Mouse (Mus musculus): ENCODE data around the gene Itln1. TPM values are rescaled to one million over a fixed set of nuclear protein-coding genes. Genes with fewer than 3 reads are reported as not detected.

Itln1 gene
- polyA plus RNA-seq, 1 experiment from 2014 or later, result not detected

DNA sequence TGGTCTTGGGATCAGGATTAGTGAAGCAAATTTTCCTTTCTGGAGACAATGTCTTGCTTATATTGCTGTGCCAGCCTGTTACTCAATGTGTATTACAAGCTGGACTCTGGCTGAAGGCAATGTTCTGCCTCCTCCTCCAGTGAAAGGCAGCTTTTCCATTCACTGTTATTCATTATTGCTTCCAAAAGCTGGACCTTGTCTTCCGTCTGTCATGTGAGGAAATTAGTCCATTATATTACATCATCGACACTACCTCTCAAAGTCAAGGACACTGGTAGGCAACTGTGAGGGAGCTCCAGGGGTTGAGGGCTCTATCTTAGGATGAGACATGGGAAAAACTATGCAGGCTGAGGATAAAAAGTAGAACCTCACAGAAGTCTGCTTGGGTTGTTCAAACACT lies 21.3 kb upstream of the Itln1 start:
- Histone ChIP-seq H3K9me3 (no peaks in the 10 kb centered on the region), H3K4me3 (no peak overlapping the region)

DNA sequence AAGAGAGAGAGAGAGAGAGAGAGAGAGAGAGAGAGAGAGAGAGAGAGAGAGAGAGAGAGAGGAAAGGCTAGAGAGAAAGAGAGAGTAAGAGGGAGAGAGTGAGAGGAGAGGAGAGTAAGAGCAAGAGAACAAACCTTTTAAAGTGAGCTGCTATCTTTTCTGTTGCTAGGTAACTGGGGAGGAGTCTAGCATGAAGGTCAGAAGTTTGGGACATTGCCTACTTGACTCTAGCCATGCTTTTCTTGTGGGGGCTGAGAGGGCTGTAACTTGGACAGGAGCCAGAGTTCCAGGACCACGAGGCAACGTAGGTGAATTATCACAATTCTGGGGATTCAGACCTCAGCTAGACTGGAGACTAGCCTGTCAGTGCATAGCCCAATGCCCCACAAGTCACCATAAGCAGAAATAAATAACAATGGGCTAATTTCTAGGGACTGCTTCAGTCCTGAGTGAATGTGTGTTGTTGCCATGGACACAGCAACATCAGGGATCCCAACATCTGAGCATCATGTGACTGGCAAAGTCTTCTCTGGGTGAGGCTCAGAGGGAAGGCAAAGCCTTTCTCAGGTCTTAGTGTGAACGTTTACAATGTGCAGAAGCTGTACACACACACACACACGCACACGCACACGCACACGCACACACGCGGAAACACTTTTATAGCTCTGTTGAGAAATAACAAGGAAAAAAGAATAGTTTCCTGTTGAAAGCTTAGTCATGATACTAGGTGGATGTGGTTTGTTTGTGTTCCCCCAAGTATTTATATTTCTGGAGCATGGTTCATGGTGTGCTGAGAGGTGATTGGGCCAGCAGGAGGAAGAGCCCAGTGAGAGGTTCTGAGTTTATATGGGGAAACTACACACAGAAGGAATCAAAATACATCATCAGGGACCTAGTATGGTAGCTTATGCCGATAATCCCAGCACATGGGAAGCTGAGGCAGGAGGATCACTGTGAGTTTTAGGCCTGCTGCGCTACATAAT lies 18.6 kb upstream of the Itln1 start:
- Histone ChIP-seq H3K9ac (no peak overlapping the region), H3K9me3 (no peaks in the 10 kb centered on the region), H3K27ac (no peak overlapping the region), H3K4me3 (no peak overlapping the region), H3K27me3 (replicated peaks) (no peaks in the 10 kb centered on the region), H3K4me1 (no peaks in the 10 kb centered on the region), H3K36me3 (replicated peaks) (no peaks in the 10 kb centered on the region), H3K4me2 (no peak overlapping the region)
- 82% methylated on average over 11 of the region's 11 CpGs for WGBS
- peak; percentile 67; the same call in 1 of the 2 replicates for ATAC-seq (replicated peaks)

More for the DNA sequence above, 21.3 kb upstream of the Itln1 start:
- Histone ChIP-seq H3K9ac (no peak overlapping the region), H3K36me3 (replicated peaks) (no peaks in the 10 kb centered on the region), H3K4me1 (no peaks in the 10 kb centered on the region), H3K27me3 (replicated peaks) (no peaks in the 10 kb centered on the region), H3K4me2 (no peak overlapping the region), H3K27ac (no peak overlapping the region)
- 85% methylated on average over 2 of the region's 2 CpGs for WGBS
- no peak for ATAC-seq (replicated peaks)

DNA sequence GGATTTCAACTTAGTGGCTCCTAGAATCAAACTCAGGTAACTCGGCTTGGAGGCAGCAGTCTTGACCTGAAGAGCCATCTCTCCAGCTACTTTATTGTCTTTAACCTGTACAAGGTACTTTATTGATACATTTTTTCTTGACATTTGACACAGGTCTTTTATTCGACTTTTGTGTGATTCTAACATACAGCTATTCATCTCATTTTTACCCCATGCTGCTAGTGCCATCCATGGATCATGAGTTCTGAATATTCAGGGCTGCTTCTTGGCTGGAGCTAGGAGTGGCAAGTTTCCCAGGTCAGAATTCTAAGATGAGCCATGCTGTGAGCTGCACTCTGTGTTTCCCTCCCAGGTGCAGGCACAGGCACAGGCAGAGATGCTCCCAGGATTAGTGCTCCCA lies 17.1 kb upstream of the Itln1 start:
- no peaks in the 10 kb centered on the region for H3K4me1 ChIP-seq
- 87% methylated on average over 2 of the region's 2 CpGs for WGBS

DNA sequence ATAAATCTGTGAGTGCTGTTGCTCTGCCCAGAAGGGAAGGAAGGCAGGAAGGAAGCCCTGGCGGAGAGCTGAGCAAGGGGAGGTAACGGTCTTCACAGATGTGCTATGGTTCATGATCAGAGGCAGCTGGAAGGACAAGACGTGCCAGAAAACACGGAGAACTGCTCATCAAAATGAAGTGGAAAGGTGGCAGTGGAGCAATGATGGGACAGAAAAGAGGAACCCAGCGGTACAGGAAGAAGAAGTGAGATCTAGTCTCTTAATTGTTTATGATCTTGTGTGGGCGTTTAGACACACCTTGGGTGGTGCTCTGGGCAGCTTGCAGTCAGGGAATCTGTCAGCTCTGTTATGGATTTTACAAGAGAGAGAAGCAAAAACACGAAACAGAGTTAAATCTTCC lies 16.2 kb upstream of the Itln1 start:
- no peak overlapping the region for H3K4me2 ChIP-seq
- H3K4me1 ChIP-seq, result no peaks in the 10 kb centered on the region
- no peaks in the 10 kb centered on the region for H3K36me3 ChIP-seq (replicated peaks)
- H3K27ac ChIP-seq, result no peak overlapping the region
- no peaks in the 10 kb centered on the region for H3K27me3 ChIP-seq (replicated peaks)
- no peak overlapping the region for H3K4me3 ChIP-seq
- H3K9ac ChIP-seq, result no peak overlapping the region
- no peaks in the 10 kb centered on the region for H3K9me3 ChIP-seq
- no peak for ATAC-seq (replicated peaks)
- 84% methylated on average over 7 of the region's 7 CpGs for WGBS

More for the DNA sequence above, 17.1 kb upstream of the Itln1 start:
- H3K27me3 ChIP-seq (replicated peaks), result no peaks in the 10 kb centered on the region
- H3K27ac ChIP-seq, result no peak overlapping the region
- H3K4me3 ChIP-seq, result no peak overlapping the region
- H3K9me3 ChIP-seq, result no peaks in the 10 kb centered on the region
- H3K4me2 ChIP-seq, result no peak overlapping the region
- no peak for ATAC-seq (replicated peaks)
- no peak overlapping the region for H3K9ac ChIP-seq
- H3K36me3 ChIP-seq (replicated peaks), result no peaks in the 10 kb centered on the region

DNA sequence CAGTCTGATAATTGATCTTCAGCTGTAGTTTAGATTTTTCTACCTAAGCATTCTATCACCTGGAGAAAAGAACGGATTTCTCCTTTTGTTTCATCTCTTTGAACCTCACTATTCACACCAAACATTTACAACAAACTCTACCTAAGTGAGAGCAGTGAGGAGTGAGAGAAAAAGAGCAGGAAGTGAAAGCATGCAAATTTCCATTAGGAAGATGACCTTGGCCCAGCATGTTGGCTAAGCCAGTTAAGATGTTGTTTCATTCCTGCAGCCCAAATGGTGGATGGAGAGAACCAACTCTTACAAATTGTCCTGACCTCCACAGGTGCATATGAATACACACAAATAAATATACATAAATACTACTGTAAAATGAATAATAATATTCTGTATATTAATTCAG lies 5.6 kb upstream of the Itln1 start:
- no peak overlapping the region for H3K27ac ChIP-seq
- H3K9ac ChIP-seq, result no peak overlapping the region
- 91% methylated on average over 1 of the region's 1 CpGs for WGBS
- H3K4me1 ChIP-seq, result no peaks in the 10 kb centered on the region
- H3K27me3 ChIP-seq (replicated peaks), result no peaks in the 10 kb centered on the region
- no peaks in the 10 kb centered on the region for H3K36me3 ChIP-seq (replicated peaks)
- H3K4me3 ChIP-seq, result no peak overlapping the region
- no peak for ATAC-seq (replicated peaks)
- no peak overlapping the region for H3K4me2 ChIP-seq
- H3K9me3 ChIP-seq, result 0 out of 2 replicates have a peak, but pooled peaks cover 4% of the 10 kb centered on the region

DNA sequence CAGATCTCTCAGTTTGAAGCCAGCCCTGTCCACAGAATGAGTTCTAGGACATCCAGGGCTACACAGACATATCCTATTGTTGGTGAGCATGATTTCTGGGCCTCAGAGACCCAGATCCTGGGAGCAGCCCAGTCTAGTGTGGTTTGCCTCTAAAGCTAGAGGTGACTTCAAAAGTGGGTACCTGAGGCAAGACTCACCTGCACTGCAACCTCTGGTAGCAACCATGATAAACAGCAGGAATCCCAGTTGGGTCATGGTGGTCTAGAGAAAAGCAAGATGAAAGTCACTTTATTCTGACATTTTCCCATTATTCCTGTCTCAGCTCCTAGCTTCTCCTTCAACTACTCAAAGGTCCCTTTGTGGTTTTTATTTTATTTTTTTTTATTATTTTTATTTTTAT lies 537 bp downstream of the Itln1 start:
- Histone ChIP-seq H3K4me1 (no peaks in the 10 kb centered on the region), H3K36me3 (replicated peaks) (no peaks in the 10 kb centered on the region), H3K9ac (no peak overlapping the region), H3K4me2 (no peak overlapping the region), H3K9me3 (no peaks in the 10 kb centered on the region), H3K27me3 (replicated peaks) (no peaks in the 10 kb centered on the region), H3K4me3 (no peak overlapping the region), H3K27ac (no peak overlapping the region)
- no peak for ATAC-seq (replicated peaks)

DNA sequence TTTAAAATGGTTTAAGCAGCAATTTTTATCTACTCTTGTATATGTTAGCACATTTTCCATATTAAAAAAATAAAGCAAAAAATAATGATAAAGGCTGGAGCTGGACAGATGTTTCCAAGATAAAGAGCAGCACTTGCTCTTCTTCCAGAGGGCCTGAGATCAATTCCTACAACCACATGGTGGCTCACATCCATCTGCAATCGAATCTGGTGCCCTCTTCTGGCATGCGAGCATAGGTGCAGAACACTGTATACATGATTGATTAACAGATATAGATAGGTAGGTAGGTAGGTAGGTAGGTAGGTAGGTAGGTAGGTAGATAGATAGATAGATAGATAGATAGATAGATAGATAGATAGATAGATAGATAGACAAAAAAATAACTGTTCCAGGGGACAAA lies 2.3 kb downstream of the Itln1 start:
- no peak overlapping the region for H3K9ac ChIP-seq
- no peaks in the 10 kb centered on the region for H3K4me1 ChIP-seq
- H3K9me3 ChIP-seq, result no peaks in the 10 kb centered on the region
- H3K27ac ChIP-seq, result no peak overlapping the region
- ATAC-seq (replicated peaks), result no peak
- H3K4me3 ChIP-seq, result no peak overlapping the region
- no peak overlapping the region for H3K4me2 ChIP-seq
- no peaks in the 10 kb centered on the region for H3K36me3 ChIP-seq (replicated peaks)
- H3K27me3 ChIP-seq (replicated peaks), result no peaks in the 10 kb centered on the region
- WGBS, result 56% methylated on average over 2 of the region's 2 CpGs

DNA sequence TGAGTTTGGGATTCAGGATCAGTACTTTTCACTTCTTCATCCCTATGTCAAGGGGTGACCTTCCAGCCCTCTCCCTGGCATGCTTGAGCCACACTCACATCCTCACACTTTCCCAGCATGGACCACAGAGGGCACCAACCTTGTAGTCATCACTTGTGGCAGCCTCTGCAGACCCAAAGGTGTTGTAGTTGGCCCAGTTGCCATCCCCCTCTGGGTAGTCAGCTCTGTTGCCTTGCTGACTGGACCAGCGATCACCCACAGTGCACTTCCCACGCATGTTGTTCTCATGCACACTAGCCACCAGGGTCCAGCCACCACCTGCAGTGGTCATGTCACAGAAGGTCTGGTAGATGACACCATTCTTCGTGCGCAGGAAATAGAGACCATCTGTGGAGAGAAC lies 3.7 kb downstream of the Itln1 start:
- no peak overlapping the region for H3K4me2 ChIP-seq
- H3K36me3 ChIP-seq (replicated peaks), result no peaks in the 10 kb centered on the region
- no peak overlapping the region for H3K27ac ChIP-seq
- no peaks in the 10 kb centered on the region for H3K4me1 ChIP-seq
- no peak for ATAC-seq (replicated peaks)
- H3K9ac ChIP-seq, result no peak overlapping the region
- no peaks in the 10 kb centered on the region for H3K9me3 ChIP-seq
- no peaks in the 10 kb centered on the region for H3K27me3 ChIP-seq (replicated peaks)
- no peak overlapping the region for H3K4me3 ChIP-seq
- 95% methylated on average over 4 of the region's 4 CpGs for WGBS

DNA sequence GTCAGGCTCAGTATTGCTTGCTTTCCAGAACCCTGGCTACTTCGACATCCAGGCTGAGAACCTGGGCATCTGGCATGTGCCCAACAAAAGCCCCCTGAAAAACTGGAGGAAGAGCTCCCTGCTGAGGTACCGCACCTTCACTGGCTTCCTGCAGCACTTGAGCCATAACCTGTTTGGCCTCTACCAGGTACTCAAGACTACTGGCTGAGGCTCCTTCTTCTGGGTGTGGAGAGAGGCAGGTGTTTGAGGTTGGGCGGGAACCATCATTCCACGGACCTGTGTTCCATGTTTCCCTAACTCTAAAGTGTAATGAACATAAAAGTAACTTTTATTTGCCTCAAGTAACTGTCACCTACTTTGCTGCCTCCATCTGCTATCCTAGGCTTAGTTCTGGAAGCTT lies 19.5 kb downstream of the Itln1 start:
- Histone ChIP-seq H3K36me3 (replicated peaks) (no peaks in the 10 kb centered on the region), H3K9me3 (no peaks in the 10 kb centered on the region), H3K4me3 (no peak overlapping the region), H3K4me1 (no peaks in the 10 kb centered on the region), H3K27me3 (replicated peaks) (no peaks in the 10 kb centered on the region), H3K9ac (no peak overlapping the region), H3K27ac (no peak overlapping the region), H3K4me2 (no peak overlapping the region)
- WGBS, result 93% methylated on average over 4 of the region's 4 CpGs
- no peak for ATAC-seq (replicated peaks)

DNA sequence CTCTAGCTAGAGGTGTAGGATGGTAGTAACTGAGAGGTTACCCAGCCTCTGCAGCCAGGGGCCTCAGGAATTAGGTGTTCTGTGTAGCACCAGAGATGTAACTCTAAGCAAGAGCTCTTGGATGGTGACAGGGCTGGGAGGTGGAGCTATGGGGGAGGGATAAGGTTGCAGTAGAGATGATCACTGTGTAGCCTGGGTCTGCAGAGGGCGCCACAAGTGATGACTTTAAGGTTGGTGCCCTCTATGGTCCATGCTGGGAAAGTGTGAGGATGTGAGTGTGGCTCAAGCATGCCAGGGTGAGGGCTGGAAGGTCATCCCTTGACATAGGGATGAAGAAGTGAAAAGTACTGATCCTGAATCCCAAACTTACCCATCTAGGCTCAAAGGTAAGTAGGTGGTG lies 20.1 kb downstream of the Itln1 start:
- Histone ChIP-seq H3K4me2 (no peak overlapping the region), H3K4me3 (no peak overlapping the region), H3K4me1 (no peaks in the 10 kb centered on the region), H3K9ac (no peak overlapping the region), H3K9me3 (no peaks in the 10 kb centered on the region), H3K36me3 (replicated peaks) (no peaks in the 10 kb centered on the region), H3K27me3 (replicated peaks) (no peaks in the 10 kb centered on the region), H3K27ac (no peak overlapping the region)
- no peak for ATAC-seq (replicated peaks)
- 39% methylated on average over 1 of the region's 1 CpGs for WGBS

DNA sequence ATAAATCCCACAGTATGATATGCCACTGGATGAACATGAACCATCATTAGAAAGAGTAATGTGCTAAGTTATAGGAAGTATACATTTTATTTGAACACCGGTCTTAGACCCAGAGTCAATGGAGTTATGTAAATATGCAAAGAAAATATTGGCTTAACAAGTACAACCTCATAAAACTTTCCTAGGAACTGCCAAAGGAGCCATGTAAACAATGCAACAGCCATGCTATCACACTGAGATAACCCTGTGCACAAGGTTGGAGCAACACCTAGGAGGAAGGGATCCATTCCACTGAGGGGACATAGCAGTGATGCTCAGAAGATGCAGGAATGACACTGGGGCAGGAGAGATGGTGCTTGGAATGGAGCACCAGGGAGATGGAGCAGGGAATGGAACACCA lies 21.3 kb downstream of the Itln1 start:
- WGBS, result 96% methylated on average over 1 of the region's 1 CpGs
- H3K4me2 ChIP-seq, result no peak overlapping the region
- H3K27me3 ChIP-seq (replicated peaks), result no peaks in the 10 kb centered on the region
- H3K4me3 ChIP-seq, result no peak overlapping the region
- ATAC-seq (replicated peaks), result no peak
- no peaks in the 10 kb centered on the region for H3K36me3 ChIP-seq (replicated peaks)
- no peak overlapping the region for H3K9ac ChIP-seq
- H3K27ac ChIP-seq, result no peak overlapping the region
- no peaks in the 10 kb centered on the region for H3K9me3 ChIP-seq
- H3K4me1 ChIP-seq, result no peaks in the 10 kb centered on the region

DNA sequence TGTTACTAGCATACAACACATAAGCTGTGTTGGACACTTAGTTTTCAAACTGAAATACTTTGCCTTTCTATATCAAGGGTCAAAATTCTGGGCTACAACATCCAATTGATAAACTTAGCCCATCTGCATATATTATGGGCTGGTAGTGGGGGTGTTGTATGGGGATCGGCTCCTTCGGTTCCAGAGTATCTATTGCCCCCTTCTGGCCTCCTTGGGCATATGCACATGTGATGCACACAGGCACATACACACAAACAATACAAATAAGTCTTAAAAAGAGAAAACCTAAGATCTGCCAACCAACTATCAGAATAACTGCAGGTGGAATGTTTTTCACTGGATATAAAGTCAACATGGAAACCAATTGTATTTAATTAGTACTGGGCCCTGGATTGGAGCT lies 21.9 kb downstream of the Itln1 start:
- Histone ChIP-seq H3K9ac (no peak overlapping the region), H3K27ac (no peak overlapping the region), H3K9me3 (no peaks in the 10 kb centered on the region), H3K4me1 (no peaks in the 10 kb centered on the region), H3K4me2 (no peak overlapping the region), H3K36me3 (replicated peaks) (no peaks in the 10 kb centered on the region), H3K4me3 (no peak overlapping the region), H3K27me3 (replicated peaks) (no peaks in the 10 kb centered on the region)
- no peak for ATAC-seq (replicated peaks)
- whole genome bisulfite sequencing, result 92% methylated on average over 2 of the region's 2 CpGs

DNA sequence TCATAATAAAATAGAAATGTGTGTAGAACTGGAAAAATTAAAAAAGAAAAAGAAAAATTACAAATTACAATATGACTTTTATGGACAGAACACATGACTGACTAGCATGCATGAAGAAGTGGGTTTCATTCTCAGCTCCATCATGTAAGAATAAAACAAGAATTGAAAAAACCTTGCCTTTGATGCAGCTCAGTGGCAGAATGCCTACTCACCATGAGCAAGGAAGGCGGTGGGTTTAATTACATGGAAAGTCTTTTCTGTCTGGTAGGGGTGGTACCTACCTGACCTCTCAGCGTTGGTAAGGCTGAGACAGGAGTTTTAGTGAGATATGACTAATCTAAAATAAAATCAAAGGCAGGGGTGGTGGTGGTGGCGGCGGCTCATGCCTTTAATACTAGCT lies 30.5 kb downstream of the Itln1 start:
- H3K27ac ChIP-seq, result peak overlapping the region; percentile 56; the same call in 1 of the 2 replicates
- H3K9me3 ChIP-seq, result no peaks in the 10 kb centered on the region
- H3K4me2 ChIP-seq, result peak overlapping the region; percentile 81
- peak overlapping the region; percentile 48 for H3K9ac ChIP-seq
- peak overlapping the region; percentile 72 for H3K4me3 ChIP-seq
- ATAC-seq (replicated peaks), result no peak
- no peaks in the 10 kb centered on the region for H3K36me3 ChIP-seq (replicated peaks)
- 60% methylated on average over 4 of the region's 4 CpGs for WGBS
- H3K4me1 ChIP-seq, result peaks cover 17% of the 10 kb centered on the region
- H3K27me3 ChIP-seq (replicated peaks), result no peaks in the 10 kb centered on the region; the same call in 1 of the 2 replicates

All from midbrain, embryonic 15.5 days (tissue).